Mouse (Mus musculus) embryonic facial prominence, embryonic 11.5 days (tissue): ENCODE measurements around the gene Nckap5. TPM values are rescaled to one million over a fixed set of nuclear protein-coding genes. Genes with fewer than 3 reads are reported as not detected.

Experiments used
- ATAC-seq: fragments of 200-750 bp; cut with Nextera tagmentation; replicated peaks from 2 replicates; pipeline ENCODE4 v1.8.0; 2017; ENCODE audit warnings: low read depth; ENCODE audit not compliant: insufficient number of reproducible peaks, low FRiP score, low TSS enrichment
- DNase-seq: peaks from one replicate; pipeline ENCODE4 v3.0.0-alpha.2; 2015; ENCODE audit warnings: low spot score
- H3K27ac ChIP-seq: fragments of 300-500 bp; sonication (generic); replicated peaks from 2 replicates; pipeline ENCODE4 v1.5.1; 2014; ENCODE audit warnings: mild to moderate bottlenecking, low read depth, low read length, control low read depth
- H3K27me3 ChIP-seq: fragments of 300-500 bp; sonication (generic); 2 replicates; pipeline ENCODE4 v1.6.1; 2014; ENCODE audit warnings: mild to moderate bottlenecking, low read length, moderate library complexity, mixed read lengths; ENCODE audit not compliant: control insufficient read depth, insufficient read depth
- H3K36me3 ChIP-seq: fragments of 300-500 bp; sonication (generic); replicated peaks from 2 replicates; pipeline ENCODE4 v1.6.1; 2014; ENCODE audit warnings: low read depth, mild to moderate bottlenecking, low read length, moderate library complexity, mixed read lengths; ENCODE audit not compliant: control insufficient read depth, insufficient read depth
- H3K4me1 ChIP-seq: fragments of 300-500 bp; sonication (generic); 2 replicates; pipeline ENCODE4 v1.6.1; 2014; ENCODE audit warnings: low read length, mixed read lengths; ENCODE audit not compliant: control insufficient read depth, insufficient read depth
- H3K4me2 ChIP-seq: fragments of 300-500 bp; sonication (generic); 2 replicates; pipeline ENCODE4 v1.6.1; 2014; ENCODE audit warnings: low read depth, mild to moderate bottlenecking, control low read depth, low read length, moderate library complexity
- H3K4me3 ChIP-seq: fragments of 300-500 bp; sonication (generic); 2 replicates; pipeline ENCODE4 v1.5.1; 2014; ENCODE audit warnings: low read depth, low read length, control low read depth
- H3K9ac ChIP-seq: fragments of 300-500 bp; sonication (generic); replicated peaks from 2 replicates; pipeline ENCODE4 v1.6.1; 2014; ENCODE audit warnings: mild to moderate bottlenecking, control low read depth, low read length
- H3K9me3 ChIP-seq: fragments of 300-500 bp; sonication (generic); replicated peaks from 2 replicates; pipeline ENCODE4 v1.6.1; 2016; ENCODE audit warnings: mild to moderate bottlenecking, low read length, inconsistent platforms, mixed read lengths; ENCODE audit not compliant: control insufficient read depth
- WGBS: fragments of 180-500 bp; shearing (Covaris S2); extraction: QIAGEN DNeasy Blood & Tissue Kit; methylation state at CpG from one replicate; pipeline ENCODE4 v1.1.7; 2014; 5-methylcytosine and 5-hydroxymethylcytosine counted together
- polyA plus RNA-seq: library from polyadenylated mRNA; unstranded; fragments of >200 nt; fragmentation: Nextera tagmentation; extraction: Ambion mirVana; gene quantifications from 2 replicates; pipeline ENCODE4 v1.2.1, GENCODE M21; 2014

The Nckap5 gene
- polyA plus RNA-seq, 1 experiment from 2014 or later, result 5.7 TPM

DNA sequence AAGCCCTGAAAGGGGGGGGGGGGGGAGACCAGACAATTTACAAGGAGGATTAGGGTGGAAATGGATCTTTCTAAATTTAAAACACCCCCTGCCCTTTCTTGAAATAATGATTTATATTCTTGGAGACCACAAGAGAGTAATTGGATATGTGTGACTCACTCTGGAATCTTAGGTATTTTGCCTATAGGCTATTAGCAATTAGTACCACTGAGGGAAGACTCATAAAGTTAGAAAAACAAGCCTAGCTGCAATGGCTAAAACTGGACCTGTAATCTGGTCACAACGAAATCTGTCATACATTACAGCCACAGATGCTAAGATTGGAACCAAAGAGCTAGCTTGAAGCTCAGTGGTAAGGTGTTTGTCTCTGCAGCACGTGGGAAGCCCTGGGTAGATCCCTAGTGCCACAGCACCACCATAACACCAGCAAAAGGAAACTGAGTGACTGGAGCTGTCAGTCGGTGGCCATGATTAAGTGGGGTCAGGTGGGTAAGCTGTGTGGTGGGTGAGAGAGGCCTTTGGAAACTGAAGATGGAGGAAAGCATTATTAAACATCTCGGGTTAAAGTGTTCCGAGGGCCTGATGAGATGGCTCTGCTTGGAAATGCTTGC, 318.7 kb downstream of the Nckap5 start:
- H3K27ac ChIP-seq, result no peak overlapping the region
- ATAC-seq (peak; percentile 29; the same call in 1 of the 2 replicates), DNase-seq (peak; percentile 44)
- H3K9ac ChIP-seq, result no peak overlapping the region
- 28% methylated on average over 5 of the region's 5 CpGs for WGBS
- H3K4me2 ChIP-seq, result no peak overlapping the region
- H3K36me3 ChIP-seq, result no peaks in the 10 kb centered on the region
- no peaks in the 10 kb centered on the region for H3K9me3 ChIP-seq
- no peaks in the 10 kb centered on the region for H3K4me1 ChIP-seq
- no peaks in the 10 kb centered on the region for H3K27me3 ChIP-seq
- no peak overlapping the region for H3K4me3 ChIP-seq

DNA sequence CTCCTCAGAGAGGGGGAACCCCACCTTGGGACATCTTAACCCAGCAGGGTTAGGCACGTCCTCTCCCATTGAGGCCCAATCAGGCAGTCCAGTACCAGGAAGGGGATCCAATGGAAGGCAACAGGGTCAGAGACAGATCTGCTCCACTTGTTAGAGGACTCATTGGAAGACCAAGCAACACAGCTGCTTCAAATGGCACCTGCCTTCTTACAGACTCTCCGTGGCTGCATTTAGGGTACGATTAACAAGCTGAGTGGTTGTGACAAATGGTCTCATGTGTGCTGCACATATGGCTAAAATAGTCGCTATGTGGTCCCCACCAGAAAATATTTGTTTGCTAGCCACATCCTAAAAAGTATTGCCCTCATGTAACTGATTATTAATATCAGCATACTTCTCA, 325.9 kb downstream of the Nckap5 start:
- no peaks in the 10 kb centered on the region for H3K9me3 ChIP-seq
- DNase-seq, result no peak
- no peaks in the 10 kb centered on the region for H3K4me1 ChIP-seq
- no peak overlapping the region for H3K9ac ChIP-seq
- no peak overlapping the region for H3K4me2 ChIP-seq
- no peaks in the 10 kb centered on the region for H3K36me3 ChIP-seq
- WGBS, result 69% methylated on average over 4 of the region's 4 CpGs
- no peaks in the 10 kb centered on the region for H3K27me3 ChIP-seq
- no peak for ATAC-seq
- H3K4me3 ChIP-seq, result no peak overlapping the region
- no peak overlapping the region for H3K27ac ChIP-seq

DNA sequence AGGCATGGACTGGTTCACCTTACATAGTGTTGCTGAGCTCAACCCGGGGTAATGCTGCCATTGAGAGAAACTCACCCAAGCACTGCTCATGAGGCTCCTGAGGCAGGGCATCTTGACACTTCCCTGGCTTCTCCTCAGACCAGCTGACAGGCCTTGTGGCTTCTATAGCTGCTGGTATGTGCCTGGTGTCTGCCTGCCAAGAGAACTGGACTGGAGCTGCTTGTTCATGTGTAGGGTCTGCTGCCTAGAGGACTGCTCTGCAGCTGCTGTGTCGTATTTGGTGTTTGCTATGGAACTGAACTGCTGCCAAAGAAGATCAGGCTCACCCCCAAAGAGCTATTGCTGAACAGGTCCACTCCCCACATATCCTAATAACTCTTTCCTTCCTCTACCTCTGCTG, 327.9 kb downstream of the Nckap5 start:
- no peak overlapping the region for H3K9ac ChIP-seq
- no peak overlapping the region for H3K4me2 ChIP-seq
- no peak for DNase-seq
- H3K36me3 ChIP-seq, result no peaks in the 10 kb centered on the region
- no peaks in the 10 kb centered on the region for H3K4me1 ChIP-seq
- 86% methylated on average over 2 of the region's 2 CpGs for WGBS
- no peak overlapping the region for H3K4me3 ChIP-seq
- no peak for ATAC-seq
- H3K27ac ChIP-seq, result no peak overlapping the region
- H3K27me3 ChIP-seq, result no peaks in the 10 kb centered on the region
- no peaks in the 10 kb centered on the region for H3K9me3 ChIP-seq

DNA sequence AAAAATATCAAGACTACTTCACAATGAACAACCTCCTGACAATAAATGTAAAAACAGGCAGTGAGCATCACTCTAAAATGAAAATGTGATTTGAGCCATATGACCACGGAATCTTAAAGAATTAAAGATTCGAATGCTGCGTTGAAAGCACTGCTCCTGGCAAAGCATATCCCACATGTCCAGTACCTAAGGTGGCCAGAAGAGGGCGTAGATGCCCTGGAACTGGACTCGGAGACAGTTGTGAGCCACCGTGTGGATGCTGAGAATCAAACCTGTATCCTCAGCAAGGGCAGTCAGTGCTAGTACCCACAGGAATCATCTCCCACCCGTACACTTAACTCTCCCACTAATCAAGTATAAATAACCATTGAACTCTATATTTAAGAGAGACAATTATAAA, 333.9 kb downstream of the Nckap5 start:
- Histone ChIP-seq H3K9me3 (no peaks in the 10 kb centered on the region), H3K4me1 (no peaks in the 10 kb centered on the region), H3K9ac (no peak overlapping the region), H3K27ac (no peak overlapping the region), H3K4me2 (no peak overlapping the region), H3K4me3 (no peak overlapping the region), H3K36me3 (no peaks in the 10 kb centered on the region), H3K27me3 (no peaks in the 10 kb centered on the region)
- ATAC-seq (no peak), DNase-seq (no peak)
- 78% methylated on average over 7 of the region's 7 CpGs for WGBS

DNA sequence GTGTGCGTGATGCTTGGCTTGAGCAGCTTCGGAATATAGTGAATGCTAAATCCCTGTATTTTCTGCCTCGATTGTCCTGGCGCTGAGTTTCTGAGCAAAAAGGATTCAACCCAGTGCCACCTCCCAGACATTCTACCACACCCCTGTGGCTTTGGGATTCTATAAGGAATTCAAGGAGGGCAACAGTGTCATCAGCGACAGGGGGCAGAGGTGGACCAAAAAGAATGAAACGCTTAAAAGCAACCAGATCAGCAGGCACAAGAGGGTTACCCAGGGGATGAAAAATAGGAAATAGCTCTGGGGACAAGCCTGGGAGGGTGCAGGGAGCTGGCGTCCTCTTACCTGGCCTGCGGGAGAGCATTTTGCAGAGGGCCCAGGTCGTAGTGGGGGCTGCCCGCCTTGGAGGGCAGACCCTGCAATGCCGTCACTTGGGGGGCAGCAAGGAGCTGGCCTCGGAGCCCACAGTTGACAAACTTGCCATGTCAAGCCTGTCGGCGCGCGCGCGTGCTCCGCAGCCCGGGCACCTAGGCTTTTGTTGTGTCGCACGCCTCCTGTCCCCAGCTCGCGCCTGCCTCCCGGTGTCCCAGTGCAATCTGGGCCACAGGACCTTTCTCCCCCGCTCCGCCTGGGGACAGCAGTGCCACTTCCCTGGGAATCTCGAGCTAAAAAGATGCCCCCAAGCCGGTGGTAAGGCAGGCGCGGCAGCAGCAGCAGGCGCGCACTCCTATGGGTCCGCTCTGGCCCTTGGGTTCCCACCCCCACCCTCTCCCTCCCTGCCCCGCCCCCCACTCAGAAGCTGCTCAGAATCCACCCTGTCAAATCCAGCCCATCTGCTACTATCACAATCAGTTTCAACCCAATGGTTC, 338.2 kb downstream of the Nckap5 start:
- peak; percentile 81 for ATAC-seq
- peak; percentile 38 for DNase-seq
- H3K4me1 ChIP-seq, result 0 out of 2 replicates have a peak, but pooled peaks cover 3% of the 10 kb centered on the region
- H3K27ac ChIP-seq, result no peak overlapping the region
- H3K27me3 ChIP-seq, result no peaks in the 10 kb centered on the region; the same call in 1 of the 2 replicates
- peak overlapping the region; percentile 66 for H3K9ac ChIP-seq
- H3K4me2 ChIP-seq, result peak overlapping the region; percentile 92
- peak overlapping the region; percentile 48 for H3K4me3 ChIP-seq
- 5% methylated on average over 34 of the region's 35 CpGs for WGBS
- H3K9me3 ChIP-seq, result no peaks in the 10 kb centered on the region
- H3K36me3 ChIP-seq, result no peaks in the 10 kb centered on the region

DNA sequence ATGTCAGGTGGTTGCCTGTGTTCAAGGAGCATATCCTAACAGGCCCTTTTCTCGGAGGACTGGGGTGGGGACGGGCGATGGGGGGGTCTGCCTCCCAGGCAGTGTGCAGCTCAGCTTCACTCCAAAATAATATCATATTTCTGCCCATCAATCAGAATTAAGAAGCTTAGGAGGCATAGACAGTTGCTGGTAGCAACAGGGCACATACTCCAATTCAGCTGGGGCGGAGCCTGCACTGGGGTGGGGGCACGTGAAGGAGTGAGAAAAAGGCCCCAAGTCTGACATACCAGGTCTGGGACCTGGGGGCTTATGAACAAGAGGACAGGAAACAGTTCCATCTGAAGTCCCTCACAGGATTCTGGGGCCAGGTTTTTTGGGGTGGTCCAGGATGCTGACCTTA, 339.2 kb downstream of the Nckap5 start:
- peak overlapping the region; percentile 3; the same call in 1 of the 2 replicates for H3K4me2 ChIP-seq

DNA sequence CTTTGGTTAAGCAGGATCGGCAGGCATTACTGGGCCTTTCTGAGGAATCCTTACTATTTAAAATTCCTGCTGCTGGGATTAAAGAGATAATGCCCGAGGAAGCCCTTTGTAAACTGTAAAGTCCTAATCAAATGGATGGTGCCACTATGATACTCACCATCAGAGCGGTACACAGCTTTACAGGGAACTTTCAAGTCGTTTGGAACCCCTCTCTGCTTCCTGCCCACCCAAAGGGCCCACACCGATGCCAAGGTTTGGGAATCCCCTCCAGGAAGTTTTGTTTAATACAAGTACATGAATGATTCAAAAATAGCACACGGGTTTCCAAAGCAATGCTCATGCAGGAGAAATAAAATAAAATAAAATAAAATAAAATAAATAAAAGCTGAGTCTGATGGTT, 340.3 kb downstream of the Nckap5 start:
- Histone ChIP-seq H3K4me2 (no peak overlapping the region), H3K36me3 (no peaks in the 10 kb centered on the region), H3K4me1 (0 out of 2 replicates have a peak, but pooled peaks cover 3% of the 10 kb centered on the region), H3K27ac (no peak overlapping the region), H3K9ac (no peak overlapping the region), H3K27me3 (no peaks in the 10 kb centered on the region; the same call in 1 of the 2 replicates), H3K9me3 (no peaks in the 10 kb centered on the region), H3K4me3 (no peak overlapping the region)
- 46% methylated on average over 6 of the region's 6 CpGs for WGBS
- ATAC-seq (no peak), DNase-seq (no peak)

More for the DNA sequence above, 339.2 kb downstream of the Nckap5 start:
- Histone ChIP-seq H3K4me1 (0 out of 2 replicates have a peak, but pooled peaks cover 3% of the 10 kb centered on the region), H3K4me3 (no peak overlapping the region), H3K9ac (no peak overlapping the region), H3K9me3 (no peaks in the 10 kb centered on the region), H3K27me3 (no peaks in the 10 kb centered on the region; the same call in 1 of the 2 replicates), H3K27ac (no peak overlapping the region), H3K36me3 (no peaks in the 10 kb centered on the region)
- DNase-seq, result no peak
- ATAC-seq, result no peak
- 72% methylated on average over 5 of the region's 5 CpGs for WGBS

DNA sequence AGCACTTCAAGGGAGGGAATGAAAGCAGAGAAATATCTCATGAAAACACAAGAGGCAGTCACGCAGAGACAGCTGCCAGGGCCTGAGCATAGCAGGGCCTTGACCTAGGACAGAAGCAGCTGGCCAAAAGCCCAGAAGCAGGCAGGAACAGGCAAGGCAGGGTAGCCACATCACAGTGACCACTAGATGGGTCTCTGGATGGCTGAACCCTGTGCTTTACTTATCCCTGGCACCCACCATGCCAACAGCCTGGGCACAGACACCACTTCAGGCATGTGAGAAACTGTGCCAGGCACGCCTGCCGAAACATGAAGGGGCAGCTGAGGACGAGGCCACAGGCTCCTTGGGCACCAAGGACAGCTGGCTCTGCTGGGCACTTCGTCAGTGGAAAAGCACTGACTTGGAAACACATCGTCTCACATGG, 345.9 kb downstream of the Nckap5 start:
- H3K9ac ChIP-seq, result no peak overlapping the region
- no peaks in the 10 kb centered on the region for H3K36me3 ChIP-seq
- H3K27ac ChIP-seq, result no peak overlapping the region
- H3K27me3 ChIP-seq, result no peaks in the 10 kb centered on the region
- H3K4me1 ChIP-seq, result no peaks in the 10 kb centered on the region
- no peaks in the 10 kb centered on the region for H3K9me3 ChIP-seq
- H3K4me3 ChIP-seq, result no peak overlapping the region
- ATAC-seq, result no peak
- no peak overlapping the region for H3K4me2 ChIP-seq
- 87% methylated on average over 6 of the region's 6 CpGs for WGBS
- no peak for DNase-seq
